Mouse (Mus musculus) liver, postnatal 0 days (tissue): ENCODE results near the gene Arfgef3. TPM values are rescaled to one million over a fixed set of nuclear protein-coding genes. Genes with fewer than 3 reads are reported as not detected.

Experiments
- ATAC-seq: fragments of 200-750 bp; cut with Nextera tagmentation; 2 replicates; pipeline ENCODE4 v1.8.0; 2017; ENCODE audit warnings: mild to moderate bottlenecking, moderate library complexity
- DNase-seq: peaks from one replicate; pipeline ENCODE4 v3.0.0-alpha.2; 2016
- H3K27ac ChIP-seq: fragments of 300-500 bp; sonication (generic); 2 replicates; pipeline ENCODE4 v1.5.1; 2014; ENCODE audit warnings: antibody characterized with exemption, moderate library complexity, mild to moderate bottlenecking, low read depth
- H3K27me3 ChIP-seq: fragments of 300-500 bp; sonication (generic); 2 replicates; pipeline ENCODE4 v1.6.1; 2014; ENCODE audit warnings: low read length, control low read depth, mixed read lengths; ENCODE audit not compliant: insufficient read depth
- H3K36me3 ChIP-seq: fragments of 300-500 bp; sonication (generic); replicated peaks from 2 replicates; pipeline ENCODE4 v1.6.1; 2014; ENCODE audit warnings: mild to moderate bottlenecking, control low read depth, low read length, moderate library complexity, mixed read lengths; ENCODE audit not compliant: insufficient read depth
- H3K4me1 ChIP-seq: fragments of 300-500 bp; sonication (generic); 2 replicates; pipeline ENCODE4 v1.6.1; 2014; ENCODE audit warnings: antibody characterized with exemption, mild to moderate bottlenecking, control low read depth; ENCODE audit not compliant: insufficient read depth
- H3K4me2 ChIP-seq: fragments of 300-500 bp; sonication (generic); 2 replicates; pipeline ENCODE4 v1.6.1; 2014; ENCODE audit warnings: low read depth, mild to moderate bottlenecking, low read length, moderate library complexity, mixed read lengths
- H3K4me3 ChIP-seq: fragments of 300-500 bp; sonication (generic); 2 replicates; pipeline ENCODE4 v1.5.1; 2014; ENCODE audit warnings: low read depth, low read length
- H3K9ac ChIP-seq: fragments of 300-500 bp; sonication (generic); replicated peaks from 2 replicates; pipeline ENCODE4 v1.6.1; 2014; ENCODE audit warnings: mild to moderate bottlenecking, moderate library complexity
- H3K9me3 ChIP-seq: fragments of 300-500 bp; sonication (generic); 2 replicates; pipeline ENCODE4 v1.6.1; 2016; ENCODE audit warnings: mild to moderate bottlenecking, control low read depth, low read length, mixed read lengths
- CTCF ChIP-seq: sonication (generic); IDR thresholded peaks from 2 replicates; pipeline ENCODE4 v1.5.1; 2016; ENCODE audit warnings: antibody characterized with exemption, low read depth
- EP300 ChIP-seq: IDR thresholded peaks from 2 replicates; pipeline ENCODE4 v1.6.1; 2016; ENCODE audit warnings: antibody characterized with exemption, low read depth, mild to moderate bottlenecking
- WGBS: fragments of 180-500 bp; shearing (Covaris S2); extraction: QIAGEN DNeasy Blood & Tissue Kit; methylation state at CpG from one replicate; pipeline ENCODE4 v1.1.7; 2014; ENCODE audit not compliant: insufficient replicate concordance; 5-methylcytosine and 5-hydroxymethylcytosine counted together
- polyA plus RNA-seq: library from polyadenylated mRNA; unstranded; fragments of >200 nt; fragmentation: Nextera tagmentation; extraction: Ambion mirVana; gene quantifications from 2 replicates; pipeline ENCODE4 v1.2.1, GENCODE M21; 2015

Arfgef3 gene
- polyA plus RNA-seq, 1 experiment from 2014 or later, result 0.01 TPM

DNA sequence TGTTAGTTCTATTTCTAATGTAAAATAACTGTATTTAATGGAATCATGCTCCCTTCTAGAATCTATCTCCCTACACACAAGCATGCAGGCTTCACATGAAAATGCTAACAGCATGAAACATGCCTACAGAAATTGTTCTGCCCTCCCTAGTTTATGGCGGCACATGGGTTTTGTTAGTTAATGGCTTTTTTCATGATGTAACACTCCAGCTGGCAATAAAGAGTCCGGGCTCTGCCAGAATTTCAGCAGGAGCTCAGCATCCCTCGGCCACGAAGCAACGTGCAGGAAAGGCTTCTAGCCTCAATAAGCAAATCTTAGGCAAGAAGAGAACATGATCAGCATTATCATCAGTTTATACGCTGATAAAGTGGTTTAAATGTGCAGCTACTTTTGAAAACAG is 32.8 kb downstream of the Arfgef3 start:
- no peaks in the 10 kb centered on the region for H3K9me3 ChIP-seq
- no peak overlapping the region for H3K4me2 ChIP-seq
- no peaks in the 10 kb centered on the region for H3K4me1 ChIP-seq
- H3K27ac ChIP-seq, result no peak overlapping the region
- no peak for DNase-seq
- no peaks in the 10 kb centered on the region for H3K36me3 ChIP-seq
- no peak overlapping the region for H3K4me3 ChIP-seq
- H3K9ac ChIP-seq, result no peak overlapping the region
- WGBS, result 78% methylated on average over 6 of the region's 6 CpGs
- ATAC-seq, result no peak
- no peak for TF ChIP-seq EP300
- no peaks in the 10 kb centered on the region for H3K27me3 ChIP-seq

DNA sequence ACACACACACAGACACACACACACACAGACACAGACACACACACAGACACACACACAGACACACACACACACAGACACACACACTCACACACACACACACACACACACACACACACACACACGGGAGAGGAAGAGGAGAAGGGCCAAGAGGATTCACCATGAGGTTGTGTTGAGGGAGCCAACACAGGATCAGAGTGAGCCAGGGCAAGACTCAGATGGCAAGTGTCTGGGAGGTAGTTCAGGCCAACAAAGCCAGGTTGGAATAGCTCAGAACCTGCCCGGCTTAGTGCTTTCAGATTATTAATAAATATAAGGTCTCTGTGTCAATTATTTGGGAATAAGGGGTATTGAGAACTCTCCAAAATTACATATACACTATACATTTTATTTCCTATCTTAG is 33.9 kb downstream of the Arfgef3 start:
- no peak overlapping the region for H3K9ac ChIP-seq
- no peaks in the 10 kb centered on the region for H3K4me1 ChIP-seq
- H3K4me3 ChIP-seq, result no peak overlapping the region
- H3K27me3 ChIP-seq, result no peaks in the 10 kb centered on the region
- 83% methylated on average over 2 of the region's 2 CpGs for WGBS
- ATAC-seq (no peak), DNase-seq (no peak)
- H3K36me3 ChIP-seq, result no peaks in the 10 kb centered on the region
- TF ChIP-seq CTCF (no peak), EP300 (no peak)
- no peak overlapping the region for H3K27ac ChIP-seq
- H3K9me3 ChIP-seq, result no peaks in the 10 kb centered on the region
- no peak overlapping the region for H3K4me2 ChIP-seq

DNA sequence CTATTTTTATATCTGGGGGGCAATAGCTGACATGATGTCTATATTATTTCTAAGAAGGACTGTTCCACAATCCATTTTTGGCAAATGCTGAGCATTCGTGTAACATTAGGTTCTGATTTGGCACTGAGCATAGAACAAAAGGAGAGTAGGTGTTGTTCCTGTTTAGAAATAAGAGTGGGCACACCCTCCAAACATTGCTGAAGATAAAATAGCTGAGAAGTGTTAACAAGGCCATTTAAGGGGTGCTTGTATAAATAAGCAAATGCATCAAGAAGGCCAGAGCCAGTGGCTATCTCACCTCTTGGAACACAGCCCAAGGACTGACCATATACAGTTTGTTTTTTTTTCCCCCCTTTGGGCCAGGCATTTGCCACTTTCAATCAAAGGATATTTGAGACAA is 35.1 kb downstream of the Arfgef3 start:
- no peak for ATAC-seq
- 70% methylated on average over 1 of the region's 1 CpGs for WGBS

DNA sequence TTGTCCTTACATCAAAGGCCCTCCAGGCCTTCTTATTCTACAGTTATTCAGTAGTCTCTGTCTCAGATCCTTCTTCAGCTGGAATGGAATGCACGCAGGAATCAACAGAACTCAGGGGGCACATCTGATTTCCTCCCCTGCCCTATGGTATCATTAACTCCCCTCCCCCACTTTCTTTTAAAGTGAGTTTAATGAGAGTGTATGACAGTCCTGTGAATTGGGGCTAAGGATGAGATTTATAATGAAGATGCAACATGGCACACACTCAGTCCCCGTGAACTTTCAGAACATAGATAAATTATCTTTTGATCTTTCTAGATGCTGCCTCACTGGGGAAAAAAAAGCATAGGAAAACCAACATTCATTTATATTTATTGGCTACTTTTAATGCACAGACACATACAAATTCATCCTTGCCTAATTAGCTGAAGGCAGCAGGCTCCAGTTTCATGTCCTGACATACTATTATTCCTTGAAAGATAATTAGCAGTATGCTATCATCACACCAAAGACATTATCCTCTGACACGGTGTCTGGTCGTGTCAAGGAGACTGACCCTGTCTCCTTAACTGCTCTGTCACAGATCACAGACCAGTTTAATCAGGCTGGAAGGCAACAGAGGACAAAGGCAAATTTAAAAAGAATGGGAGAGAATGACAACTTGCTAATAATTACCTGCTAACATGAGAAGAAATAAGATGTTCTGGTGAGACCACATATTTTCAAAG is 39.2 kb downstream of the Arfgef3 start:
- WGBS, result 62% methylated on average over 4 of the region's 4 CpGs
- Histone ChIP-seq H3K4me2 (no peak overlapping the region), H3K9ac (no peak overlapping the region), H3K4me1 (no peaks in the 10 kb centered on the region), H3K9me3 (no peaks in the 10 kb centered on the region), H3K27me3 (no peaks in the 10 kb centered on the region), H3K36me3 (no peaks in the 10 kb centered on the region), H3K27ac (no peak overlapping the region), H3K4me3 (no peak overlapping the region)
- DNase-seq (no peak), ATAC-seq (no peak)
- TF ChIP-seq EP300 (no peak), CTCF (no peak)

More for the DNA sequence above, 35.1 kb downstream of the Arfgef3 start:
- no peaks in the 10 kb centered on the region for H3K9me3 ChIP-seq
- no peak overlapping the region for H3K4me3 ChIP-seq
- DNase-seq, result no peak
- H3K4me2 ChIP-seq, result no peak overlapping the region
- no peaks in the 10 kb centered on the region for H3K36me3 ChIP-seq
- TF ChIP-seq EP300 (no peak), CTCF (no peak)
- H3K27ac ChIP-seq, result no peak overlapping the region
- no peaks in the 10 kb centered on the region for H3K4me1 ChIP-seq
- H3K27me3 ChIP-seq, result no peaks in the 10 kb centered on the region
- no peak overlapping the region for H3K9ac ChIP-seq

DNA sequence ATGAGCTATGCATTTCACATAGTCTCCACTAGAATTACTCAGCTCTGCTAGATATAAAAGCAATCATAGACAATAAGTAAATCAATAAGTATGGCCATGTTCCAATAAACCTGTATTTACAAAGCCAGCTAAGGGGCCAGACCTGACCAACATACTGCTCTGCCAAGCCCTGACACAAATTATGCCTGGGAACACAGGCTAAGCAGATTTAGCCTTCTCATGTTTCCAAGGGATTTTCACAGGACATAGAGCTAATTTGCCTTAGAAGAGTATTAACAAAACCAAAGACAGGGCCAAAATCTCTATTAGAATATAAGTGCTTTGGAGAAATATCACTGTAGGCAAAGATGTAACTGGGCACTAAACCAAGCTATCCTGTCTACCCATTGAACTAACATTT is 42.2 kb downstream of the Arfgef3 start:
- no peaks in the 10 kb centered on the region for H3K27me3 ChIP-seq
- H3K4me3 ChIP-seq, result no peak overlapping the region
- H3K4me1 ChIP-seq, result no peaks in the 10 kb centered on the region
- TF ChIP-seq CTCF (no peak), EP300 (no peak)
- DNase-seq, result no peak
- no peak overlapping the region for H3K9ac ChIP-seq
- H3K36me3 ChIP-seq, result no peaks in the 10 kb centered on the region
- no peak for ATAC-seq
- H3K4me2 ChIP-seq, result no peak overlapping the region
- H3K27ac ChIP-seq, result no peak overlapping the region
- H3K9me3 ChIP-seq, result no peaks in the 10 kb centered on the region

DNA sequence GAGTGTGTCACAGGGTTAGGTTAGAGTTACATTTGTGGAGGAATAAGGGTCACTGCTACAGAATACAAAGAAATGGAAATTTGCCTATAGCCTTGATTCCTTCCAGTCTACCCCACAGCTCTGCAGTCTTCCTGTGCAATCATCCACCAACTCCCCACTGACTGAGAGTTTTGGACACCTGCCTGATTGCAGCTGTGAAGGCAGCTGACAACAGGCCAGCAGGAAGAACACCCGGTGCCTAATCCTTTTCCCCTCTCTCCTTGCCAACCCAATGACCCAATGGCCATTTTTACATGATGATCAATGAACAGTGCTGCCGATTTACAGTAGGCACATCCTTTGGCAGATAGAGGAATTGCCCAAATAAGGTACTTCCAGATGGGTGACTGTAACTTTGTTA is 43.6 kb downstream of the Arfgef3 start:
- Histone ChIP-seq H3K27ac (no peak overlapping the region), H3K4me3 (no peak overlapping the region), H3K27me3 (no peaks in the 10 kb centered on the region), H3K9me3 (no peaks in the 10 kb centered on the region), H3K4me2 (no peak overlapping the region), H3K4me1 (no peaks in the 10 kb centered on the region), H3K9ac (no peak overlapping the region), H3K36me3 (no peaks in the 10 kb centered on the region)
- no peak for TF ChIP-seq EP300
- TF ChIP-seq CTCF, result no peak
- 55% methylated on average over 2 of the region's 2 CpGs for WGBS
- DNase-seq (no peak), ATAC-seq (no peak)

DNA sequence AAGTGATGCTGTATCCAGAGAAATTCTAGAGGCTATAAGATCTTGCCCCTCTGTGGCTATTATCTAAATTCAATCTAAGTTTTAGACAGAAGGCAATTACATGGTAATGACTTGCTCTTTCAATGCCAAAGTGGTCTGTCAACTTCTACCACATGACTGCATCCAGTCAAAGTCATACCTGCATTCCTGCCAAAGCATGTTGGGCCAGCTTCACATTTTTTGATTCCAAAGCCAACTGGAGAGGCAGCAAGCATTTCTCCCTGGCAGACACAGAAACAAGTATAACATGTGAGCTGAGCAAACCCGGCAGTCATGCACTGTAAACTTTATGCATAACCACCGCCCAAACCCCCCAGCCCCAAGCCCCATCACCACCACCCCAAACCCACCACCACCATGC is 44.6 kb downstream of the Arfgef3 start:
- DNase-seq (no peak), ATAC-seq (no peak)
- no peak overlapping the region for H3K9ac ChIP-seq
- no peaks in the 10 kb centered on the region for H3K27me3 ChIP-seq
- no peaks in the 10 kb centered on the region for H3K9me3 ChIP-seq
- H3K4me1 ChIP-seq, result no peaks in the 10 kb centered on the region
- no peak overlapping the region for H3K4me3 ChIP-seq
- no peaks in the 10 kb centered on the region for H3K36me3 ChIP-seq
- 82% methylated on average over 2 of the region's 2 CpGs for WGBS
- H3K27ac ChIP-seq, result no peak overlapping the region
- H3K4me2 ChIP-seq, result no peak overlapping the region
- TF ChIP-seq CTCF (no peak), EP300 (no peak)
